Mouse (Mus musculus) megakaryocyte, embryonic 14.5 days (primary cell): ENCODE measurements around the gene Prelid3b.

Experiments
- FLI1 ChIP-seq: IDR thresholded peaks from 2 replicates; pipeline ENCODE4 v1.6.1; 2012; ENCODE audit warnings: low read length, inconsistent platforms, mixed read lengths
- GATA1 ChIP-seq: IDR thresholded peaks from 3 replicates; pipeline ENCODE4 v1.6.1; 2012; ENCODE audit warnings: mixed read lengths, low read length, inconsistent platforms, borderline replicate concordance

GRCm38 (mm10) chr2:174439961-174440360, 32.9 kb downstream of the Prelid3b start:
- no peak for TF ChIP-seq GATA1
- no peak for TF ChIP-seq FLI1
